Mouse (Mus musculus): ENCODE data around the gene Cela3b.

DNA sequence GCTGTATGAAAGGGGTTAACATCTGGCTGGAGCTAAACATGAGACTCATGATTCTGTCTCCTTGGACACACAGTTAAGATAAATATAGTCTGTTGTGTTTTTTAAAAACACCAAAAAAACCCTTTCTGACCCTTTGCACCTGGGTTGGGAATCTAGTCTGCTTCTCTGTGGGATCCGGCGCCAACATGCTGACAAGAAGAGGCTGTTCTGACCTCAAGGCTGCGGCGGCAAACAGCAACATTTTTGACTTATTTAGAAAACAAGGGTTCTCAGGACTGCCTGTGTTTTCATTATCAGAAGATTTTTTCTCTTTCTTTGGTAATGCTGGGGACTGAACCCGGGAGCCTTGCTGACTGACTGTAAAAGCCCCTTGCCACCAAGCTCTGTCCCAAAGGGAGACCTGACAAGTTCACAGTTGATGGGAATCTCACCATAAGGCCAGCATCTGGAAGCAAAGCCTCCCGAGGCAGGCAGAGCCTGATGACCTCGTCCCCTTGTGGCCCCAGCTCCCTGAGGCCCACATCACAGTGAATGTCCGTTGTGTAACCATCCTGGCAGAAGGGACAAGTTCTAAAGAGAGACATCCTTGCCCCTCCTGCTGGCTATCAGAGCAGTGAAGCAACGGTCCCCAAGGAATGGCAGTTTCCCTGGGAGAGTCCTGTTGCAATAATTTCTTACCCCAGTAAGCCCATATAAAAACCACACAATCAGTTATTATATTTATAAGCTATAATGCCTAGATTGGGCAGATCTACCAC is 36.8 kb downstream of the Cela3b start:
- TF ChIP-seq EP300 (IDR thresholded peaks at IDR 0.05; ENCODE audit: low read depth) (no peak), CTCF (IDR thresholded peaks at IDR 0.05; ENCODE audit: low read depth) (no peak)
